45 mouse cellular contexts compared by ENCODE assay signal in genomic region chr15:75221942-75222341, GRCm38 (mm10). TPM values are rescaled to one million over a fixed set of nuclear protein-coding genes. Genes with fewer than 3 reads are reported as not detected.
"Had no signal": no experiment of that assay in that cellular context is flagged by ENCODE, and none has a peak within 500 bp of the region (broad histone marks: within the 10 kb centered on the region; RNA-seq: fewer than 3 reads in every experiment).

No protein-coding gene starts in this region.

- H3K4me3 ChIP-seq: limb, embryonic 10.5 days; limb, embryonic 12.5 days; limb, embryonic 13.5 days; limb, embryonic 15.5 days; liver, embryonic 12.5 days; liver, embryonic 13.5 days; liver, embryonic 15.5 days; lung, embryonic 15.5 days; megakaryocyte, embryonic 14.5 days; midbrain, embryonic 10.5 days; midbrain, embryonic 12.5 days; midbrain, embryonic 13.5 days; midbrain, embryonic 15.5 days had no signal

- H3K9me3 ChIP-seq: limb, embryonic 10.5 days; limb, embryonic 12.5 days; limb, embryonic 13.5 days; limb, embryonic 15.5 days; liver, embryonic 13.5 days; liver, embryonic 15.5 days; lung, embryonic 15.5 days; midbrain, embryonic 12.5 days; midbrain, embryonic 15.5 days had no signal

- H3K27ac ChIP-seq: limb, embryonic 10.5 days; limb, embryonic 12.5 days; limb, embryonic 13.5 days; limb, embryonic 15.5 days; liver, embryonic 12.5 days; liver, embryonic 13.5 days; liver, embryonic 14.5 days; liver, embryonic 15.5 days; lung, embryonic 15.5 days; macrophage; midbrain, embryonic 10.5 days; midbrain, embryonic 12.5 days; midbrain, embryonic 13.5 days; midbrain, embryonic 15.5 days had no signal

- DNase-seq: left cerebral cortex, postnatal 4 days; liver; liver, embryonic 13.5 days; liver, postnatal 0 days; lung, adult 18-20 months; lung, adult 2 months; lung, embryonic 14.5 days; lung, postnatal 10 days; lung, postnatal 14 days; lung, postnatal 36 days; lung, postnatal 4 days; midbrain, embryonic 14.5 days had no signal

- ATAC-seq: liver, embryonic 12.5 days; liver, postnatal 0 days; lung, postnatal 0 days; midbrain, embryonic 13.5 days; midbrain, embryonic 15.5 days; midbrain, embryonic 16.5 days had no signal

- H3K4me2 ChIP-seq: limb, embryonic 12.5 days; limb, embryonic 13.5 days; limb, embryonic 15.5 days; liver, embryonic 11.5 days; liver, embryonic 12.5 days; liver, embryonic 13.5 days; liver, embryonic 15.5 days; lung, embryonic 14.5 days; lung, embryonic 15.5 days; midbrain, embryonic 11.5 days; midbrain, embryonic 12.5 days; midbrain, embryonic 13.5 days; midbrain, embryonic 15.5 days had no signal

- H3K9ac ChIP-seq: limb, embryonic 12.5 days; limb, embryonic 13.5 days; limb, embryonic 15.5 days; liver, embryonic 12.5 days; liver, embryonic 13.5 days; liver, embryonic 14.5 days; liver, embryonic 15.5 days; liver, postnatal 0 days; lung, embryonic 14.5 days; lung, embryonic 15.5 days; midbrain, embryonic 12.5 days; midbrain, embryonic 13.5 days; midbrain, embryonic 15.5 days had no signal

- H3K36me3 ChIP-seq: limb, embryonic 10.5 days; limb, embryonic 12.5 days; limb, embryonic 13.5 days; limb, embryonic 15.5 days; liver, embryonic 12.5 days; liver, embryonic 13.5 days; liver, embryonic 15.5 days; lung, embryonic 15.5 days; midbrain, embryonic 10.5 days; midbrain, embryonic 12.5 days; midbrain, embryonic 13.5 days; midbrain, embryonic 15.5 days had no signal

- H3K4me1 ChIP-seq: limb, embryonic 10.5 days; limb, embryonic 12.5 days; limb, embryonic 13.5 days; limb, embryonic 15.5 days; liver, embryonic 12.5 days; liver, embryonic 13.5 days; liver, embryonic 15.5 days; lung, embryonic 15.5 days; megakaryocyte, embryonic 14.5 days; midbrain, embryonic 10.5 days; midbrain, embryonic 12.5 days; midbrain, embryonic 13.5 days; midbrain, embryonic 15.5 days had no signal

- H3K27me3 ChIP-seq: limb, embryonic 12.5 days; limb, embryonic 13.5 days; limb, embryonic 15.5 days; liver, embryonic 12.5 days; liver, embryonic 13.5 days; liver, embryonic 15.5 days; lung, embryonic 15.5 days; midbrain, embryonic 12.5 days; midbrain, embryonic 13.5 days; midbrain, embryonic 15.5 days had no signal

RNA-seq across cellular contexts. Expression of gene BC025446, which starts 5.8 kb away (rescaled TPM):
- total RNA-seq: left cerebral cortex, adult 8-10 months; left cerebral cortex, postnatal 10 days; left cerebral cortex, postnatal 14 days; left cerebral cortex, postnatal 25 days; left cerebral cortex, postnatal 36 days; left cerebral cortex, postnatal 4 days; megakaryocyte progenitor cell, adult 5-6 weeks; megakaryocyte, adult 5-6 weeks; megakaryocyte-erythroid progenitor cell, adult 5-6 weeks; midbrain, postnatal 0 days; monocyte, adult 5-6 weeks had no signal
- polyA plus RNA-seq: limb, embryonic 10.5 days; limb, embryonic 11.5 days; limb, embryonic 12.5 days; limb, embryonic 13.5 days; limb, embryonic 14.5 days; limb, embryonic 15.5 days; lung, postnatal 0 days; macrophage; midbrain, embryonic 10.5 days; midbrain, embryonic 11.5 days; midbrain, embryonic 12.5 days; midbrain, embryonic 13.5 days; midbrain, embryonic 14.5 days; midbrain, embryonic 15.5 days; midbrain, embryonic 16.5 days; midbrain, postnatal 0 days; neural tube, embryonic 11.5 days had no signal

RNA-seq across cellular contexts. Expression of gene Ly6f, which starts 46.3 kb away (rescaled TPM):
- total RNA-seq: left cerebral cortex, adult 8-10 months; left cerebral cortex, postnatal 10 days; left cerebral cortex, postnatal 14 days; left cerebral cortex, postnatal 25 days; left cerebral cortex, postnatal 36 days; left cerebral cortex, postnatal 4 days; megakaryocyte progenitor cell, adult 5-6 weeks; megakaryocyte, adult 5-6 weeks; megakaryocyte-erythroid progenitor cell, adult 5-6 weeks; midbrain, postnatal 0 days; monocyte, adult 5-6 weeks had no signal
- polyA plus RNA-seq: limb, embryonic 11.5 days; limb, embryonic 12.5 days; limb, embryonic 13.5 days; limb, embryonic 14.5 days; limb, embryonic 15.5 days; liver, embryonic 11.5 days; liver, embryonic 13.5 days; liver, embryonic 14.5 days; liver, embryonic 15.5 days; liver, embryonic 16.5 days; liver, postnatal 0 days; lung, adult 2 months; lung, embryonic 14.5 days; lung, embryonic 15.5 days; lung, embryonic 16.5 days; lung, postnatal 0 days; macrophage; midbrain, embryonic 10.5 days; midbrain, embryonic 11.5 days; midbrain, embryonic 12.5 days; midbrain, embryonic 13.5 days; midbrain, embryonic 14.5 days; midbrain, embryonic 15.5 days; midbrain, embryonic 16.5 days; midbrain, postnatal 0 days; neural tube, embryonic 11.5 days had no signal
